Mouse (Mus musculus) G1E (cell line): ENCODE measurements around the gene Creb3l2.

ENCODE experiments used
- CTCF ChIP-seq: IDR thresholded peaks from 2 replicates; pipeline ENCODE4 v1.5.1; 2012; ENCODE audit warnings: low read depth, low read length, inconsistent platforms, mixed read lengths
- GATA1 ChIP-seq: IDR thresholded peaks from 2 replicates; pipeline ENCODE4 v1.6.1; 2012; ENCODE audit warnings: borderline replicate concordance, low read length, inconsistent platforms, mixed read lengths
- POLR2AphosphoS5 ChIP-seq: IDR thresholded peaks from 2 replicates; pipeline ENCODE4 v1.6.1; 2012; ENCODE audit warnings: low read depth, low read length, inconsistent platforms; ENCODE audit not compliant: insufficient replicate concordance

DNA sequence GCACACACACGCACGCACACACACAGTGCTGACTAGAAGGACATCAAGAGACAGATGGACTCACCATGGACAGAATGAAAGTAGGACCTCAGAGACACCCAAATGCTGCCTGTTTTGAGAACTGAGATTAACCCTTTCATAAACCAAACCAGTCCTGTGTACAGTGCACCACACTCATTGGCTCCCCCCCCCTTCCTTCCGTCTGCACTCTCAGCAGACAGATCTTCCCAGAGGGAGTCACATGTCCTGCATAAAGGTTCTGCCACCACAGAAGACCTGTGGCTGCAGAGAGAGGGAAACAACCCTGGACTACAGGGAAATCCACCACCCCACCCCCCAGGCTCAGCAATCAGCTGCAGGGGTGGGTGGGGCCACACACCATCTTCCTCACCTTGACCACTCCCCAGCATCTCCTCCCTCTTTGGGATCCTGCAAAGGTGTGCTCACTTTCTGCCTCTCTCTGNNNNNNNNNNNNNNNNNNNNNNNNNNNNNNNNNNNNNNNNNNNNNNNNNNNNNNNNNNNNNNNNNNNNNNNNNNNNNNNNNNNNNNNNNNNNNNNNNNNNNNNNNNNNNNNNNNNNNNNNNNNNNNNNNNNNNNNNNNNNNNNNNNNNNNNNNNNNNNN lies 12.0 kb downstream of the Creb3l2 start:
- TF ChIP-seq CTCF = no peak
- no peak for TF ChIP-seq GATA1
- TF ChIP-seq POLR2AphosphoS5 = no peak
